Mouse (Mus musculus) small intestine, adult 10 weeks (tissue): ENCODE data around the gene Mmp14. TPM values are rescaled to one million over a fixed set of nuclear protein-coding genes. Genes with fewer than 3 reads are reported as not detected.

ENCODE experiments used
- polyA plus RNA-seq: library from polyadenylated mRNA; stranded (reverse); fragments of 350-450 nt; fragmentation: Illumina TruSeq; extraction: RNeasy Lipid Tissue Mini Kit (QIAGEN cat#74804); gene quantifications from one replicate; pipeline ENCODE4 v1.2.3, GENCODE M21; 2014; ENCODE audit warnings: low replicate concordance

Mmp14 gene
- polyA plus RNA-seq: 10.3 TPM

DNA sequence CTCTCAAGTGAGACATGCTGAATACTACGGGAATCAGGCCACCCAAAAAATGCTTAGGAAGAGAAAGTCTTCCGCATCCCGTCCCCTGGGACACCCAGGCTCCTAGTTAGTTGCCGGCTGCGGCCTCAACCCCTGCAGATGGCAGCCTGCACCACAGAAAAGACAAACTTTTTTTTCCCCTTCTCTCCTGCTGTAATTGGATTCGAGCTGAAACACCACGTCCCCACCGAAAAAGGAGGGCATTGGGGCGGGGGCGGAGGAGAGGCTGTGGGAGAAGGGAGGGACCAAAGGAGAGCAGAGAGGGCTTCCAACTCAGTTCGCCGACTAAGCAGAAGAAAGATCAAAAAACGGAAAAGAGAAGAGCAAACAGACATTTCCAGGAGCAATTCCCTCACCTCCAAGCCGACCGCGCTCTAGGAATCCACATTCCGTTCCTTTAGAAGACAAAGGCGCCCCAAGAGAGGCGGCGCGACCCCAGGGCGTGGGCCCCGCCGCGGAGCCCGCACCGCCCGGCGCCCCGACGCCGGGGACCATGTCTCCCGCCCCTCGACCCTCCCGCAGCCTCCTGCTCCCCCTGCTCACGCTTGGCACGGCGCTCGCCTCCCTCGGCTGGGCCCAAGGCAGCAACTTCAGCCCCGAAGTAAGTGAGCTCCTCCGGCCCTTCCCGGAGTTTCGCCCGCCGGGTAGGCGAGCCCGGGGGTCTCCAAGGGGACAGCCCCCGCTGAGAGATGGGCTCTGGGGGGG is at the start of gene Mmp14:
Gene Mmp14 (plus strand): TSS at position 279 of the 744 bp plus-strand sequence.

GRCm38 (mm10) chr14:54417623-54418081 is 13.8 kb upstream of the Mmp14 start, which contains the start of gene Slc7a7:
Gene Slc7a7, minus strand, starts transcription at chr14:54417780.

DNA sequence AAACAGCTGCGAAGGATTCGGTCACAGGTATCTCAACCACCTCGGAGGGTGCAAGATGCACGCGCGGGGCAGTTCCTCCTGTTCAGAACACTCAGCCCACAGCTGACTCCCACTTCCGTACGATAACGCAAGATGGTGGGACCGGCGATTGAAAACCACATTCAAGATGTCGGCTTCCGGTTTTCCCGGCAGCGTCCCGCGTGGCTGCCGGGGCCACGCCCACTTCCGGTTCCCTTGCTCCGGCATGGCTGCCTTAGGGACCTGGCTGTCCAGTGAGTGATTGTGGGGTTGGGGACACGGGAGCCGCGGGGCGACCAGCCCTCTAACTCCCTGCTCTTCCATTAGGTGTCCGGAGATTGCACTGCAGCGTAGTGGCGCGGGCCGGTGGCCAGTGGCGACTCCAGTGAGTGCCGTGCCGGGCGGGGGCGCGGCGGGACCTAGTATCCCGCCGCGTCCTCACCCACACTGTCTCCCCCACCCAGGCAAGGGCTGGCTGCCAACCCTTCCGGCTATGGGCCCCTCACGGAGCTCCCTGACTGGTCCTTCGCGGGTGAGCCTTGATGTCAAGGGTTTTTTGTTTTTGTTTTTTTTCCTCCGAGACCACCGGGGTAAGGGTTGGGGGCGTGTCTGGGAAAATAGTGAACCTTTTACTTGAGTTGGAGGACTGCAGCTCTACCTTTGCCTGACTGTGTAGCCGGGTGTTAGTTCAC is 4.6 kb upstream of the Mmp14 start, which contains the start of gene Mrpl52:
Gene Mrpl52 (plus strand): TSS at position 221 of the 710 bp plus-strand sequence.

DNA sequence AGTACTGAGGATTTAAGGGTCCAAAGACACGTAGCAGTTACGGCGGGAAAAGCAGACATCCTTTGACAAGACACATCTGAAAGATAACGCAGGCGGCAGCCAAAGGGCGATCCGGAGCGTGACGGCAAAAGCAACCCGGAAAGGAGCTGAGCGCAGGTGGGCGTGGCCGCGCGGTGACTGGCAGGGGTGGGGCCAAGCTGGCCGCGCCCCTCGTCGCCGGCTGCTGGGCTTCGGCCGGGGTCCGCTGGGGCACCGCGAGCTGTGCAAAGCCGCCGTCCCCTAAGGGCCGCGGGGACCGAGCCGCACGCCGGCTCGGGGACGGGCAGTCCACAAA is 32.5 kb downstream of the Mmp14 start, which contains the start of gene Lrp10:
Gene Lrp10 (plus strand): TSS at position 179 of the 334 bp plus-strand sequence.

DNA sequence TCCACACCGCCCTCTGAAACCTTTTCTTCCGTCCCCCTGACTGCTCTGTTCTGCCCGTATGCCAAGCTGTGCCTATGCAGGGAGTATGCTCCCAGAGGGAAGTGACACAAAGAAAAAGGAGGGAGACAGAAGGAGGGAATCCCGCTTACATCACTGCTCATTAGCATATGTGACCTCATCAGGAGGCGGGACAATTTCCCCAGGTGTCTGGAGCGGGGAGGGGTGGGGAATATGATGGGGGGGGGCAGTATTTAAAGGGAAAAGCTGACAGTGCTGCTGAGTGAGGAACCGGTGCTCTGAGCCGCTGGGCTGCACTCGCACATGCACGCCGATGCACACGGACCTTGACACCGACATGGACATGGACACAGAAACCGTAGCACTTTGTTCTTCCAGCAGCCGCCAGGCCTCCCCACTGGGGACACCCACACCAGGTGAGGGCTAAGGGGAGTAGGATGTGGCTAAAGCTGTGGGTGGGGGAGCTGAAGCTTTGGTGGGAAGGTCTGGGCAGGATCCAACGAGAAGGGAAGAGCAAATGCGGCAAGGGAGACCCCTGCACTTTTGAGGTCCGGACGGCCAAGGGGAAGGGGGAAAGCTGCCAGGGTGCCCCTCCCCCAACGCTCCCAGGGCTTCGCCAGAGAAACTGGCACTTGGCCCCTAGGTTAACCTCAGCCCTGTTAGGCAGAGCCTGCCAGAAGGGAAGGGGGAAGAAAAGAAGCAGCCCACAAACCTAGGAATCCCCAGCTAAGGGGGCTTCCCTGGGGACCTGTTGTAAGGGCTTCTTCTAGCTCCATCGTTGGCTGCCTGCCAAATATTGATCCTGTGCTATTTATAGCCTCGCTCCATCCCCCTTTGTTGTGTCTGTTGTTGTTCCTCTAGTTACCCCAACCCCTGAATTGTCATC is 44.8 kb downstream of the Mmp14 start, which contains the start of gene Rem2:
Gene Rem2 (plus strand): TSS at position 160 of the 904 bp plus-strand sequence.

Other genes with a start within 250 kb of the Mmp14 start
- gene Dad1, start 177.5 kb upstream of the Mmp14 start, polyA plus RNA-seq: 4.5 TPM
- gene Abhd4, start 177.4 kb upstream of the Mmp14 start, polyA plus RNA-seq: 10.4 TPM
- not detected for gene Olfr49, start 146.7 kb upstream of the Mmp14 start, polyA plus RNA-seq
- gene Oxa1l, start 70.8 kb upstream of the Mmp14 start, polyA plus RNA-seq: 10.3 TPM
- gene Slc7a7, start 13.8 kb upstream of the Mmp14 start, polyA plus RNA-seq: 17.1 TPM
- gene Mrpl52, start 4.7 kb upstream of the Mmp14 start, polyA plus RNA-seq: 33.3 TPM
- gene Lrp10, start 32.5 kb downstream of the Mmp14 start, polyA plus RNA-seq: 4.1 TPM
- not detected for gene Rem2, start 44.5 kb downstream of the Mmp14 start, polyA plus RNA-seq
- gene Prmt5, start 85.9 kb downstream of the Mmp14 start, polyA plus RNA-seq: 14.8 TPM
- gene Haus4, start 123.0 kb downstream of the Mmp14 start, polyA plus RNA-seq: 5.1 TPM
- 1.0 TPM for gene Ajuba, start 145.9 kb downstream of the Mmp14 start, polyA plus RNA-seq
- 1.3 TPM for gene 4931414P19Rik, start 174.4 kb downstream of the Mmp14 start, polyA plus RNA-seq
- 0.52 TPM for gene Psmb5, start 186.4 kb downstream of the Mmp14 start, polyA plus RNA-seq
- gene Psmb11, start 189.8 kb downstream of the Mmp14 start, polyA plus RNA-seq: not detected
- not detected for gene Gm17606, start 209.3 kb downstream of the Mmp14 start, polyA plus RNA-seq
- not detected for gene Cdh24, start 209.8 kb downstream of the Mmp14 start, polyA plus RNA-seq